Mouse (Mus musculus): ENCODE measurements around the gene Lyplal1.

Gene Lyplal1

GRCm38 (mm10) chr1:186116701-186117488, at the start of gene Lyplal1:
Lyplal1 (minus strand) TSS chr1:186117310.
- DNase-seq (ENCODE audit: low read depth, low spot score): peak; percentile 96

- no peak for DNase-seq (ENCODE audit: low read depth, low spot score)
These were observed 46.5 kb upstream of the Lyplal1 start for GRCm38 (mm10) chr1:186163616-186164015.

GRCm38 (mm10) chr1:186163206-186163605, 46.1 kb upstream of the Lyplal1 start:
- no peak for DNase-seq (ENCODE audit: low read depth, low spot score)

- DNase-seq (ENCODE audit: low read depth, low spot score): no peak
These were observed 33.3 kb upstream of the Lyplal1 start for GRCm38 (mm10) chr1:186150376-186150775.

GRCm38 (mm10) chr1:186145444-186145843, 28.3 kb upstream of the Lyplal1 start:
- peak; percentile 33 for DNase-seq (ENCODE audit: low read depth, low spot score)

- no peak for DNase-seq (ENCODE audit: low read depth, low spot score)
These were observed 23.1 kb upstream of the Lyplal1 start for GRCm38 (mm10) chr1:186140191-186140590.

- peak; percentile 35 for DNase-seq (ENCODE audit: low read depth, low spot score)
These were observed 20.8 kb upstream of the Lyplal1 start for GRCm38 (mm10) chr1:186137873-186138272.

- no peak for DNase-seq (ENCODE audit: low read depth, low spot score)
These were observed 19.7 kb upstream of the Lyplal1 start for GRCm38 (mm10) chr1:186136636-186137380.

- DNase-seq (ENCODE audit: low read depth, low spot score): no peak
These were observed 14.4 kb upstream of the Lyplal1 start for GRCm38 (mm10) chr1:186131465-186131864.

- DNase-seq (ENCODE audit: low read depth, low spot score): no peak
These were observed 11.8 kb upstream of the Lyplal1 start for GRCm38 (mm10) chr1:186128940-186129339.

GRCm38 (mm10) chr1:186126313-186126862, 9.3 kb upstream of the Lyplal1 start:
- no peak for DNase-seq (ENCODE audit: low read depth, low spot score)

GRCm38 (mm10) chr1:186123690-186124089, 6.6 kb upstream of the Lyplal1 start:
- DNase-seq (ENCODE audit: low read depth, low spot score): no peak

- no peak for DNase-seq (ENCODE audit: low read depth, low spot score)
These were observed 2.7 kb upstream of the Lyplal1 start for GRCm38 (mm10) chr1:186119856-186120255.

- peak; percentile 7 for DNase-seq (ENCODE audit: low read depth, low spot score)
These were observed 967 bp downstream of the Lyplal1 start for GRCm38 (mm10) chr1:186116086-186116600.

- no peak for DNase-seq (ENCODE audit: low read depth, low spot score)
These were observed 14.8 kb downstream of the Lyplal1 start for GRCm38 (mm10) chr1:186102313-186102712.

- DNase-seq (ENCODE audit: low read depth, low spot score): peak; percentile 18
These were observed 50.7 kb downstream of the Lyplal1 start for GRCm38 (mm10) chr1:186066266-186066897.

GRCm38 (mm10) chr1:186060041-186060440, 57.1 kb downstream of the Lyplal1 start:
- peak; percentile 27 for DNase-seq (ENCODE audit: low read depth, low spot score)

GRCm38 (mm10) chr1:186054227-186054626, 62.9 kb downstream of the Lyplal1 start:
- no peak for DNase-seq (ENCODE audit: low read depth, low spot score)

- DNase-seq (ENCODE audit: low read depth, low spot score): no peak
These were observed 63.6 kb downstream of the Lyplal1 start for GRCm38 (mm10) chr1:186053280-186054043.

- no peak for DNase-seq (ENCODE audit: low read depth, low spot score)
These were observed 73.2 kb downstream of the Lyplal1 start for GRCm38 (mm10) chr1:186043709-186044452.
